Mouse (Mus musculus): ENCODE results near the gene Adssl1. TPM values are rescaled to one million over a fixed set of nuclear protein-coding genes. Genes with fewer than 3 reads are reported as not detected.

Gene Adssl1
- polyA plus RNA-seq, 1 experiment from 2014 or later: 14.7 TPM

DNA sequence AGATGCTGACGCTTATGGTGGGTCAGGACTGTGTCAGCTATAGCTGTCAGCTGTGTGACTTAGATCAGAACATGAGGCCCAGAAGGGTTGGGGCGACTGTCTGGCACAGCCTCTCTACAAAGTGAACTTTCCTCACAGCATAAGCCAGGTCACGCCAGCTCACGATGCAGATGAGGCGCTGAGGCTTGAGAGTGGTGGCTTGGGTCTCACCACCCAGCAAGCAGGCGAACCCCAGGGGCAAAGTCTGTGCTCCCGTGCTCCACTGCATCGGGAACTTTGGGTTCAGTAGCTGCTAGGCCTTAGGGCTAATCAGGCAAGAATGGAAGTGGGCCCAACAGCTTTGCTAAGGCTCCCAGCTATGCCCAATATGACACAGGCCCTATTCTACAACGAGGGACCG is 10.8 kb upstream of the Adssl1 start:
- Histone ChIP-seq H3K4me3 (no peak overlapping the region), H3K36me3 (peaks cover 44% of the 10 kb centered on the region), H3K27ac (no peak overlapping the region), H3K9ac (0 out of 2 replicates have a peak overlapping the region, but pooled peaks have one; percentile 13), H3K4me1 (peaks cover 7% of the 10 kb centered on the region; the same call in 1 of the 2 replicates), H3K4me2 (replicated peaks) (no peak overlapping the region), H3K27me3 (no peaks in the 10 kb centered on the region), H3K9me3 (no peaks in the 10 kb centered on the region)
- WGBS: 86% methylated on average over 10 of the region's 10 CpGs
- no peak for ATAC-seq (ENCODE audit: low FRiP score, low read depth)

DNA sequence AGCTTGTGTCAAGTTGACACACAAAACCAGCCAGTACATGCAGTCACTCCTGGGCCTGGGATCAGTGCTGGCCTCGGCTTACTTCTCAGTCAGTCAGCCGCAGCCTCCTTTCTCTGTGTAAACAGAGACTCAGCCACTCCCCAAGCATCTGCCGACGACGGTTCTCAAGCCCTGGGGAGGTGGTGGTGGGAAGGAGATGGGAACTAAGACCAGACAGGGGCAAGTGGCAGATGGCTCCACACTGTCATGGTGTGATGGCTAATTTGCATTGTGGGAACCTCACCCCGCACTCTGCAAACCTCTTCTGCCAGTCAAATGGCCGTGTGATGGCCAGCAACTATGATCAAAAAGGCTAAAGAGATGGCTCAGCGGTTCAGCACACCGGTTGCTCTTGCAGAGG is 3.2 kb upstream of the Adssl1 start:
- H3K4me1 ChIP-seq: peaks cover 35% of the 10 kb centered on the region
- 46% methylated on average over 9 of the region's 9 CpGs for WGBS
- no peak overlapping the region for H3K4me2 ChIP-seq (replicated peaks)
- peaks cover 18% of the 10 kb centered on the region for H3K36me3 ChIP-seq
- no peak for ATAC-seq (ENCODE audit: low FRiP score, low read depth)
- no peak overlapping the region for H3K4me3 ChIP-seq
- H3K9me3 ChIP-seq: no peaks in the 10 kb centered on the region
- H3K27ac ChIP-seq: no peak overlapping the region
- H3K27me3 ChIP-seq: peaks cover 29% of the 10 kb centered on the region
- no peak overlapping the region for H3K9ac ChIP-seq

DNA sequence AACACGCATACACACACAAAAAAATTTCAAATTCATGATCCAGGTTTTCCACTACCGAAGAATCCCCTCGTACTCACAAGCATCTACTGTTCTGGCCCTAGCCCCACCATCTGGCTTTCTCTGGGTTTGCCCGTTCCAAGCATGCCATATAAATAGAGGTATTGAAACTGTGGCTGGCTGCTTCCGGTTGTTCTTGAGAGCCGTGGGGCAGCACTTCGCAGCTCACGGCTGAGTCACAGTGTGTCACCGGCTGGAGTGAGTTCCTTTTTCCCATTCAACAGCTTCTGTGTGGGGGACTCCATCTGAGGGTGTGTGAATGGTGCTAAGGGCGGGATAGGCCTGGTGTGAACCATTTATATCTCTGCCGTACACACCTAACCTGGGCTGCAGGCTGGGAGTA is 2.7 kb upstream of the Adssl1 start:
- Histone ChIP-seq H3K4me1 (peaks cover 35% of the 10 kb centered on the region), H3K36me3 (peaks cover 14% of the 10 kb centered on the region; the same call in 1 of the 2 replicates), H3K9ac (no peak overlapping the region), H3K27me3 (peaks cover 31% of the 10 kb centered on the region), H3K4me3 (no peak overlapping the region), H3K27ac (no peak overlapping the region), H3K4me2 (replicated peaks) (no peak overlapping the region), H3K9me3 (no peaks in the 10 kb centered on the region)
- WGBS: 76% methylated on average over 11 of the region's 11 CpGs
- ATAC-seq (ENCODE audit: low FRiP score, low read depth): no peak

DNA sequence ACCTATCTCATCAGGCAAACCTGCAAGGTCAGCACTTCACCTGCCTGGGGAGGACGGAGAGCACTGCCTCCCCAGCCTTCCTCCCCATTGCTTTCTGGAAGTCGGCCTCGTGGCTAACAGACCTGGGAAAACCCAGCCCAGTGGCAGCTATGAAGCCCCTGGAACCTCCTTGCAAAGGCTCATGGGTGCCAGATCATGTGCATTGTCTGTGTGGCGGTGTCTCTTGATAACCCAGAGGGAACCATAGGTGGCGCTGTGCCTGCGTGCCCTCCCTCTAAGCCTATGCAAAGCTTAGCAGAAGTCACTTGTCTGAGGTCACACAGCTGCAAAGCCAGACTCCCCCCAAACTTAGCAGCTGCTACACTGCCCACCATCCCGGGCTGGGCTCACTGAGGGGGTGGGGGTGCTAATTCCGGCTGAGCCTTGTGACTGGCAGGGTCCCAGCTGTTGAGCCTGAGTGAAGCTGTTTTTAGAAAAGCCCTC is 1.9 kb upstream of the Adssl1 start:
- no peak overlapping the region; the same call in 1 of the 2 replicates for H3K27ac ChIP-seq
- peak; percentile 80 for ATAC-seq (ENCODE audit: low FRiP score, low read depth)
- H3K4me3 ChIP-seq: no peak overlapping the region
- peaks cover 37% of the 10 kb centered on the region for H3K4me1 ChIP-seq
- H3K4me2 ChIP-seq (replicated peaks): peak overlapping the region; percentile 21; the same call in 1 of the 2 replicates
- H3K36me3 ChIP-seq: peaks cover 6% of the 10 kb centered on the region; the same call in 1 of the 2 replicates
- no peaks in the 10 kb centered on the region for H3K9me3 ChIP-seq
- 16% methylated on average over 8 of the region's 8 CpGs for WGBS
- H3K27me3 ChIP-seq: peaks cover 31% of the 10 kb centered on the region
- no peak overlapping the region for H3K9ac ChIP-seq

DNA sequence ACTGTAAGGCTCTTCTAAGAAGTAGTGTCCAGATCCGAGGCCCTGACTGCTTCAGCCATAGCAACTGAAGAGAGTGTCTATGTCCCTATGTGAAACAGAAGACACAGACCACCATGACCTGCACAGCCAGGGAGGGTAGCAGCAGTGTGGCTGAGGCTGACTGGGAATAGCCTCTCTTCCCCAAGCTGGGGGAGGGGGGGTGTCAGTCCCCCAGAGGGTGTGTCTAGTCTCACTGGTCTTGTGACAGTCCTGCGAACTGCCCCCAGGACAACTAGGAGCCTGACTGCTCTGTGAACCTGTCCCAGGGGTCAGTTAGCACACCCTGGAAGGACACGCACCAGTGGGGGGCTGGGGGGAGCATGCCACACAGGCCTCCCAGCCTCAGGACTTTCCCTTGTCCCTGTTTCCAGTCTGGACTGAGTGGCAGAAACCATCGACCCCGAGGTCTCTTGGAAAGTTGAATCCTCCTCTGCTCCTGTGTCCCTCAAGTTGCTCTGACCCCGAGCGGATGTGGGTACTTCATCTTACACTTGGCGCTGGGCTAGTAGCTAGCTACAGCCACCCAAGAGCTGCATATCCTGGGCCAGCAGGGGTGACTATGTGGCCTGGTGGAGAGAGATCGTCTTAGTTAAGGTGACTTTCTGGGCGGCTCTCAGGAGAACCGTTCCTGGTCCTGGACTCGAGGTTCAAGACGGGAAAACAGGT is 712 bp upstream of the Adssl1 start:
- no peak overlapping the region for H3K27ac ChIP-seq
- peak overlapping the region; percentile 74 for H3K9ac ChIP-seq
- H3K4me2 ChIP-seq (replicated peaks): peak overlapping the region; percentile 98
- H3K4me3 ChIP-seq: peak overlapping the region; percentile 57
- peaks cover 31% of the 10 kb centered on the region for H3K27me3 ChIP-seq
- H3K36me3 ChIP-seq: no peaks in the 10 kb centered on the region
- H3K4me1 ChIP-seq: peaks cover 44% of the 10 kb centered on the region
- no peak for ATAC-seq (ENCODE audit: low FRiP score, low read depth)
- whole genome bisulfite sequencing: 20% methylated on average over 13 of the region's 13 CpGs
- H3K9me3 ChIP-seq: no peaks in the 10 kb centered on the region

DNA sequence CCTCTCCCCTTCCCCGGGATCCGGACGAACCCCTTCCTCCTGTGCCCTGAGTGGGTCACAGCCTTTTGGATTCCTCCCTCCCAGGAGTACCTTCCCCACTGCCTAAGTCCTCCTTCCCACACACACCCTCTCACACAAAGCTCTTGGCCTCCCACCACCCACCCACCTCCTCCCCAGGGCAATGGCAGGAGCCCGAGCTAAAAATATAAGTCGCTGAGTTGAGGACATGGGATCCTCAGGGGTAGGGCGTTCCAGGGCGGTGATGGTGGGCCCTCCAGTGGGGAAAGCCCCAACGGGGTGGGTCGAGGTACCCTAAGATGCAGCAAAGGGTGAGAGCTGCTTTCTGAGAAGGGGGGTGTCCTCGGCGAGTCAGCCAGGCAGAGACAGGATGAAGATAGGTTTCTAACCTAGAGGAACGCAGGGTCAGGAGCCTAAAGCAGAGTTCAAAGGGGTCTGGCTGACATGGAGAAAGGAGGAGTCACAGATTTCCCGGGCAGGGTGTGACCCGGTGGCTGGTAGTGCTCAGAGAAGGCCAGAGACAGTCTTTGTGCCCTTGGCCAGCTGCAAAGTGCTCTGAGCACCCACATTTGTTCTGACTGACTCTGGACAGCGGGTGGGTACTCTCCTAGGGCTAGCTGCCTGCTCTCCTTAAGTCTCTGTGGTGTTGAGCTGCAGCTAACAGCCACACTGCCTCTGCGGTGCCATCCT is 663 bp downstream of the Adssl1 start:
- WGBS: 12% methylated on average over 16 of the region's 16 CpGs
- no peak overlapping the region for H3K27ac ChIP-seq

DNA sequence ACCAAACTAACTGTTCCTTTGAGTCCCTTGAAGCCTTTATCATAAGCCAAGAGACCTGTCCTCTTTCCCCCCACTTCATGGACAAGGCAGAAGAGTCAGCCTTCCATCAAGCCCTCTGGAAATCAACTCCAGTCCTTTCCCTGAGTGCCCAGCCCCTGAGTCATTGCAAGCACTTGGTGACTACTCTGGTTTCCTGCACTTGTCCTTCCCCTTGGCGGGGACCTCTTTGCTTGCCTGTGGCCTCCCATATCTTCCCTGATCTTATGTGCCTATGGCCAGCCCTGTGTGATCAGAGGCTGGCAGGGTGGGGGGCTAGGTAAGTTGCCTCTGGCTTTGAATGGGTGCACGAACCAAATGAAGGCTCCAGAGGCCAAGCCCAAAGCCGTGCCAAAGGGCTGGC is 2.1 kb downstream of the Adssl1 start:
- Histone ChIP-seq H3K9me3 (no peaks in the 10 kb centered on the region), H3K4me2 (replicated peaks) (no peak overlapping the region), H3K27ac (no peak overlapping the region), H3K27me3 (peaks cover 31% of the 10 kb centered on the region), H3K9ac (no peak overlapping the region), H3K4me1 (peaks cover 44% of the 10 kb centered on the region), H3K36me3 (no peaks in the 10 kb centered on the region), H3K4me3 (no peak overlapping the region)
- ATAC-seq (ENCODE audit: low FRiP score, low read depth): no peak
- 86% methylated on average over 3 of the region's 3 CpGs for WGBS

More for the DNA sequence above, 663 bp downstream of the Adssl1 start:
- Histone ChIP-seq H3K4me2 (replicated peaks) (peak overlapping the region; percentile 98), H3K4me1 (peaks cover 44% of the 10 kb centered on the region), H3K9me3 (no peaks in the 10 kb centered on the region), H3K27me3 (peaks cover 31% of the 10 kb centered on the region), H3K4me3 (peak overlapping the region; percentile 57), H3K36me3 (no peaks in the 10 kb centered on the region), H3K9ac (peak overlapping the region; percentile 74)
- 0 out of 2 replicates have a peak, but pooled peaks have one; percentile 7 for ATAC-seq (ENCODE audit: low FRiP score, low read depth)

DNA sequence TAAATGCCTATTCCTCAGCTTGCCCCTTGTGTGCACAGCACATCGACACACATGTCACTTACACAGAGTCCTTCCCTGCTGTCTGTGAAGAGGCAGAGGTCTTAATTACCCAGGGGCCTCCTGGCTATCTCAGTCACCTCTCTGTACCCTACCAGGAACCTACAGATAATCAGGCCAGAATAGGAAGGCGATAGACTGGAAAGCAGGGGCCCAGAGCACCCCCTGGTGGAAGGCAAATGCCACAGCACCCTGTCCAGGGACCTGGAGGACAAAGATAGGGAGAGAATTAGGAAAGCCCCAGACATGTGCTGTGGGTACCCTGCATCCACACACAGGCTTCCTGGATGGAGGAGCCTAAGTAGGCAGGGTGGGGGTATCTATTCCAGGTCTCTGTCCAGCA is 3.9 kb downstream of the Adssl1 start:
- H3K36me3 ChIP-seq: no peaks in the 10 kb centered on the region
- no peak overlapping the region for H3K4me2 ChIP-seq (replicated peaks)
- 24% methylated on average over 2 of the region's 2 CpGs for WGBS
- H3K27me3 ChIP-seq: peaks cover 30% of the 10 kb centered on the region
- H3K4me3 ChIP-seq: no peak overlapping the region
- ATAC-seq (ENCODE audit: low FRiP score, low read depth): no peak
- H3K9me3 ChIP-seq: no peaks in the 10 kb centered on the region
- no peak overlapping the region for H3K27ac ChIP-seq
- H3K4me1 ChIP-seq: peaks cover 37% of the 10 kb centered on the region
- H3K9ac ChIP-seq: no peak overlapping the region

DNA sequence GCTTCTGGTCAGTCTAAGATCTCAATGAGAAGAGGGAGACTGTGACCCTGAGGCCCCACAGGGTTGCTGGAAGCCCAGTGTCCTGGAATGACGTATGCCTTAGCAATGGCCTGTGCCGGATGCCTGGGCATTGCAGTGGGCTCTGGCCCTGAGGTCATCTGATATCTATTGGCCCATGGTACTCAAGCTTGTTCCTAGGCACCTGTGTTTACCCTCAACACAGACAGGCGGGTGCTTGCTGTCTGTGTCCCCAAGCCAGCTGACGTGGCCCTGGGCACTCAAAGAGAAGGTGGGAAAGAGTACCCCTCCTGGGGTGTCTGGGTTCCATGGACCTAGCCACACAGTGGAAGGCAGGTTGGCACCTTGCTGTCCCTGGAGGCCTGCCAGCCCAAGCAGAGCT is 5.9 kb downstream of the Adssl1 start:
- Histone ChIP-seq H3K4me3 (no peak overlapping the region), H3K27ac (no peak overlapping the region), H3K36me3 (no peaks in the 10 kb centered on the region), H3K27me3 (peaks cover 12% of the 10 kb centered on the region), H3K9me3 (no peaks in the 10 kb centered on the region), H3K4me2 (replicated peaks) (no peak overlapping the region), H3K9ac (no peak overlapping the region), H3K4me1 (peaks cover 26% of the 10 kb centered on the region)
- ATAC-seq (ENCODE audit: low FRiP score, low read depth): no peak
- WGBS: 86% methylated on average over 4 of the region's 4 CpGs

DNA sequence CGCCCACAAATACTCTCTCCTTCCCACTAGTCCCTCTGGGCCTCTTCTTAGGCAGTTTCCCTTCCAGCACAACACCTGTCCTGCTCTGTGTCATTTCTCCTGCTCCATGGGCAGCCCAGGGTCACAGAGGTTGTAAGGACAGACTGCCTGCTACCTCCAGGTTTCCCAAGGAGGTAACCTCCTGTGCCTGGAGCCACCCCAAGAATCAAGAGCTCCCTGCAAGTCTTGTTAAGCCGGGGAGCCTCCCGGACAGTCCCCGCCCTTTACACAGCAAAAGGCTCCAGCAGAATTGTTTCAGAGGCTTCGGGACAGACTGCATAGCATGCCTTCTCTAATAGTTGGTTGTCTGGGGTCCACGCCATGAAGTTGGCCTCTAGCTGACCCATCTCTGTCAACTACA is 6.6 kb downstream of the Adssl1 start:
- Histone ChIP-seq H3K4me1 (peaks cover 24% of the 10 kb centered on the region), H3K4me3 (no peak overlapping the region), H3K27me3 (peaks cover 5% of the 10 kb centered on the region), H3K9ac (no peak overlapping the region), H3K27ac (no peak overlapping the region), H3K9me3 (no peaks in the 10 kb centered on the region), H3K4me2 (replicated peaks) (no peak overlapping the region), H3K36me3 (no peaks in the 10 kb centered on the region)
- 68% methylated on average over 6 of the region's 6 CpGs for WGBS
- ATAC-seq (ENCODE audit: low FRiP score, low read depth): no peak

DNA sequence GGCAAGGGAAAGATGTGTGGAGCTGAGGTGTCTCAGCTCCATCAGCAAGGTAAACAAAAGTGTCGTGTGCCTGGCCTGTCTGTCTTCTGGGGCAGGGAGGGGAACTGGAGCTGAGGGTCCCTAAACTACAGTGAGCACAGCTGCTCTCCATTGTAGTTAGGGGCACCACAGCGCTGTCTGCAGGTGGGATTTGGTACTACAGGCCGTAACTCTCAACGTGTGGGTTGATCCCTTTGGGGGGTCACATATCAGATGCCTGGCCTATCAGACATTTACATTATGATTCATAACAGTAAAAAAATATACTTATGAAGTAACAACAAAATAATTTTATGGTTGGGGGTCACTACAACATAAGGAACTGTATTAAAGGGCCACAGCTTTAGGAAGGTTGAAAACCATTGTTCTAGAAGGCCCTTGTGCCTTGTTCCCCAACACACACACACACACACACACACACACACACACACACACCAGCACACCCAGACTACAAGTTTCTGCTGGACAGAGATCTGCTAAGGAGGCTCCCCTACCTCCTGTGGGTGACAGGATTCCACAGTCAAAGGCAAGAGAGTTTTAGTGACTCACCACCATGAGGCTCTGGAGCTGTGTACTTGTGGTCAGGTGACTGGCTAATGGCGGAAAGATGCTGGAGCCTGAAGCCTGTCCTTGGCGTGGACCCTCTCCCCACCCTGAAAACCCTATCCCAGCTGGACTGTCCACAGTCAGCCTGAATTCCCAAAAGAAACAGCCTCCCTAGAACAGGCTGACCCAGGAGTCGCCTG is 7.4 kb downstream of the Adssl1 start:
- H3K27ac ChIP-seq: no peak overlapping the region
- no peak for ATAC-seq (ENCODE audit: low FRiP score, low read depth)
- no peak overlapping the region for H3K9ac ChIP-seq
- WGBS: 60% methylated on average over 7 of the region's 7 CpGs
- H3K4me1 ChIP-seq: peaks cover 24% of the 10 kb centered on the region
- no peaks in the 10 kb centered on the region for H3K27me3 ChIP-seq
- no peak overlapping the region for H3K4me3 ChIP-seq
- no peaks in the 10 kb centered on the region for H3K9me3 ChIP-seq
- H3K4me2 ChIP-seq (replicated peaks): no peak overlapping the region
- no peaks in the 10 kb centered on the region for H3K36me3 ChIP-seq

DNA sequence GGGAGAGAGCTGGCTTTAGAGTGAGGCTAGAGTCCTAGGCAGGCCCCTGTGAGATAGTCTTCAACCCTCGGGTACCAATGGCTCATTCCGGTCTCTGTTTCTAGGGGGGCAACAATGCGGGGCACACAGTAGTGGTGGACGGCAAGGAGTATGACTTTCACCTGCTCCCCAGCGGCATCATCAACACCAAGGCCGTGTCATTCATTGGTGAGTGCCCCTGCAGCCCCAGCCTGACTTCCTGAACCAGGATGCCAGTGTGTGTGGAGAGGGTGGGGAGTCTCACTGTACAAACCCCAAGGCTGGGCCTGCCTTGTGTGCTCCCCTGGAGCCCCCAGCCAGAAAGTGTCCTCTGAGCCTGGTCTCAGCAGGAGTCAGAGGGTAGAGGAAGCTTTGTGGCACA is 8.4 kb downstream of the Adssl1 start:
- ATAC-seq (ENCODE audit: low FRiP score, low read depth): no peak
- Histone ChIP-seq H3K27ac (peak overlapping the region; percentile 33; the same call in 1 of the 2 replicates), H3K4me3 (no peak overlapping the region), H3K27me3 (no peaks in the 10 kb centered on the region), H3K4me1 (peaks cover 20% of the 10 kb centered on the region), H3K36me3 (no peaks in the 10 kb centered on the region), H3K4me2 (replicated peaks) (no peak overlapping the region), H3K9ac (no peak overlapping the region), H3K9me3 (no peaks in the 10 kb centered on the region)
- WGBS: 77% methylated on average over 6 of the region's 6 CpGs
